Mouse (Mus musculus) MEL (cell line): ENCODE data around the gene Hps6. TPM values are rescaled to one million over a fixed set of nuclear protein-coding genes. Genes with fewer than 3 reads are reported as not detected.
A peak's percentile ranks its signal among the peaks of the same experiment; 100 is the strongest.

ENCODE experiments used
- DNase-seq: peaks from one replicate; pipeline ENCODE4 v3.0.0; 2011; ENCODE audit warnings: low read depth, low spot score
- H3K27ac ChIP-seq: 2 replicates; pipeline ENCODE4 v1.5.1; 2012; ENCODE audit warnings: low read depth, mild to moderate bottlenecking, control low read depth, low read length, moderate library complexity; ENCODE audit not compliant: control insufficient read depth
- H3K27me3 ChIP-seq, 2 experiments: fragments of 150-350 bp in 1 of 2; sonication (generic) in 1 of 2; 2 replicates each; pipeline ENCODE4 v1.6.1; 2012; ENCODE audit warnings: low read length in 2 of 2, mild to moderate bottlenecking in 2 of 2, improper control_type of control experiment in 1 of 2, moderate library complexity in 1 of 2; ENCODE audit not compliant: insufficient read depth in 2 of 2, control insufficient read depth in 1 of 2
- H3K36me3 ChIP-seq, 2 experiments: 2 replicates each; pipeline ENCODE4 v1.6.1; 2012 to 2014; ENCODE audit warnings: low read length in 2 of 2, improper control_type of control experiment in 1 of 2, inconsistent platforms in 1 of 2, mild to moderate bottlenecking in 1 of 2; ENCODE audit not compliant: insufficient read depth in 2 of 2, control insufficient read depth in 1 of 2
- H3K4me1 ChIP-seq, 2 experiments: fragments of 150-350 bp in 1 of 2; sonication (generic) in 1 of 2; 2 replicates each; pipeline ENCODE4 v1.6.1; 2012; ENCODE audit warnings: low read length in 2 of 2, improper control_type of control experiment in 1 of 2, mild to moderate bottlenecking in 1 of 2; ENCODE audit not compliant: insufficient read depth in 2 of 2, control insufficient read depth in 1 of 2
- H3K4me3 ChIP-seq, 2 experiments: fragments of 150-350 bp in 1 of 2; sonication (generic) in 1 of 2; 2 replicates each; pipeline ENCODE4 v1.5.1; 2012; ENCODE audit warnings: low read depth in 2 of 2, low read length in 2 of 2, mild to moderate bottlenecking in 2 of 2, moderate library complexity in 2 of 2, control low read depth in 1 of 2, improper control_type of control experiment in 1 of 2; ENCODE audit not compliant: control insufficient read depth in 1 of 2, insufficient read depth in 1 of 2
- H3K79me2 ChIP-seq: 2 replicates; pipeline ENCODE4 v1.6.1; 2012; ENCODE audit warnings: mild to moderate bottlenecking, low read length, moderate library complexity; ENCODE audit not compliant: control insufficient read depth, poor library complexity, insufficient read depth
- H3K9ac ChIP-seq: 2 replicates; pipeline ENCODE4 v1.6.1; 2012; ENCODE audit warnings: low read depth, mild to moderate bottlenecking, control low read depth, low read length, moderate library complexity; ENCODE audit not compliant: control insufficient read depth, poor library complexity, severe bottlenecking
- H3K9me3 ChIP-seq: fragments of 150-350 bp; sonication (generic); replicated peaks from 2 replicates; pipeline ENCODE4 v1.6.1; 2012; ENCODE audit warnings: mild to moderate bottlenecking, low read length, improper control_type of control experiment, moderate library complexity; ENCODE audit not compliant: insufficient read depth
- BHLHE40 ChIP-seq: IDR thresholded peaks from 2 replicates; pipeline ENCODE4 v1.6.1; 2012; ENCODE audit warnings: low read depth, mild to moderate bottlenecking, inconsistent platforms, low read length, improper control_type of control experiment, borderline replicate concordance
- CTCF ChIP-seq, 3 experiments: IDR thresholded peaks in 2 of 3; conservative IDR thresholded peaks in 1 of 3; 2 replicates each; pipeline ENCODE4 v1.5.1; 2011 to 2012; ENCODE audit warnings: low read length in 3 of 3, low read depth in 2 of 3, mild to moderate bottlenecking in 2 of 3, improper control_type of control experiment in 1 of 3, inconsistent platforms in 1 of 3, mixed read lengths in 1 of 3, moderate library complexity in 1 of 3; ENCODE audit not compliant: control insufficient read depth in 1 of 3, insufficient read depth in 1 of 3, poor library complexity in 1 of 3, severe bottlenecking in 1 of 3
- ELF1 ChIP-seq: IDR thresholded peaks from 2 replicates; pipeline ENCODE4 v1.6.1; 2014; ENCODE audit warnings: low read depth, mild to moderate bottlenecking, inconsistent platforms, low read length, improper control_type of control experiment, moderate library complexity
- EP300 ChIP-seq, 2 experiments: IDR thresholded peaks; 2 replicates each; pipeline ENCODE4 v1.6.1; 2011; ENCODE audit warnings: improper control_type of control experiment in 2 of 2, low read length in 2 of 2, low read depth in 1 of 2, mild to moderate bottlenecking in 1 of 2
- GATA1 ChIP-seq: IDR thresholded peaks from 2 replicates; pipeline ENCODE4 v1.6.1; 2011; ENCODE audit warnings: low read depth, low read length, improper control_type of control experiment
- HCFC1 ChIP-seq: IDR thresholded peaks from 2 replicates; pipeline ENCODE4 v1.6.1; 2012; ENCODE audit warnings: low read depth, mild to moderate bottlenecking, inconsistent platforms, low read length, improper control_type of control experiment, moderate library complexity
- KAT2A ChIP-seq: conservative IDR thresholded peaks from 2 replicates; pipeline ENCODE4 v1.6.1; 2012; ENCODE audit warnings: low read depth, low read length, improper control_type of control experiment, inconsistent platforms
- MAX ChIP-seq: IDR thresholded peaks from 2 replicates; pipeline ENCODE4 v1.6.1; 2011; ENCODE audit warnings: low read length, improper control_type of control experiment
- MAZ ChIP-seq: IDR thresholded peaks from 2 replicates; pipeline ENCODE4 v1.6.1; 2012; ENCODE audit warnings: low read depth, mild to moderate bottlenecking, inconsistent platforms, low read length, improper control_type of control experiment
- MYC ChIP-seq: IDR thresholded peaks from 2 replicates; pipeline ENCODE4 v1.6.1; 2011; ENCODE audit warnings: low read depth, mild to moderate bottlenecking, low read length, improper control_type of control experiment, moderate library complexity
- NELFE ChIP-seq: IDR thresholded peaks from 2 replicates; pipeline ENCODE4 v1.6.1; 2011; ENCODE audit warnings: low read depth, low read length, improper control_type of control experiment
- NRF1 ChIP-seq: IDR thresholded peaks from 2 replicates; pipeline ENCODE4 v1.6.1; 2014; ENCODE audit warnings: low read depth, mild to moderate bottlenecking, inconsistent platforms, low read length, improper control_type of control experiment, moderate library complexity; ENCODE audit not compliant: poor library complexity, insufficient read depth, severe bottlenecking
- POLR2A ChIP-seq, 2 experiments: IDR thresholded peaks; 2 replicates each; pipeline ENCODE4 v1.6.1; 2011 to 2012; ENCODE audit warnings: low read length in 2 of 2, mild to moderate bottlenecking in 2 of 2, control low read depth in 1 of 2, improper control_type of control experiment in 1 of 2, low read depth in 1 of 2, moderate library complexity in 1 of 2; ENCODE audit not compliant: control insufficient read depth in 1 of 2, insufficient read depth in 1 of 2, poor library complexity in 1 of 2
- POLR2AphosphoS5 ChIP-seq: IDR thresholded peaks from 2 replicates; pipeline ENCODE4 v1.6.1; 2012; ENCODE audit warnings: low read depth, borderline replicate concordance, mild to moderate bottlenecking, inconsistent platforms, low read length, moderate library complexity, mixed read lengths
- RCOR1 ChIP-seq: IDR thresholded peaks from 2 replicates; pipeline ENCODE4 v1.6.1; 2012; ENCODE audit warnings: low read depth, mild to moderate bottlenecking, inconsistent platforms, low read length, improper control_type of control experiment
- TAL1 ChIP-seq: IDR thresholded peaks from 2 replicates; pipeline ENCODE4 v1.6.1; 2012; ENCODE audit warnings: mild to moderate bottlenecking, inconsistent platforms, low read length, moderate library complexity, mixed read lengths
- TCF12 ChIP-seq: IDR thresholded peaks from 2 replicates; pipeline ENCODE4 v1.6.1; 2014; ENCODE audit warnings: low read depth, mild to moderate bottlenecking, inconsistent platforms, low read length, improper control_type of control experiment, moderate library complexity
- USF1 ChIP-seq: IDR thresholded peaks from 2 replicates; pipeline ENCODE4 v1.6.1; 2014; ENCODE audit warnings: low read depth, mild to moderate bottlenecking, inconsistent platforms, low read length, improper control_type of control experiment, moderate library complexity
- ZC3H11A ChIP-seq: IDR thresholded peaks from 2 replicates; pipeline ENCODE4 v1.6.1; 2012; ENCODE audit warnings: low read depth, mild to moderate bottlenecking, inconsistent platforms, low read length, improper control_type of control experiment
- ZNF384 ChIP-seq: IDR thresholded peaks from 2 replicates; pipeline ENCODE4 v1.6.1; 2012; ENCODE audit warnings: low read depth, mild to moderate bottlenecking, inconsistent platforms, low read length, improper control_type of control experiment
- polyA plus RNA-seq, 2 experiments: library from polyadenylated mRNA; stranded (reverse) in 1 of 2; unstranded in 1 of 2; fragments of >175 nt in 1 of 2; fragments of >200 nt in 1 of 2; gene quantifications; 2 replicates each; pipeline versions ENCODE4 v1.2.1 to v1.2.4; 2012; ENCODE audit warnings: low replicate concordance in 2 of 2, low read depth in 1 of 2; ENCODE audit not compliant: insufficient read length in 2 of 2, insufficient read depth in 1 of 2, missing spikeins in 1 of 2
- total RNA-seq: library from RNA; depleted of rRNA; stranded (reverse); fragments of 300-350 nt; gene quantifications from 2 replicates; pipeline ENCODE4 v1.2.3, GENCODE M21; 2012

Hps6 gene
- total and polyA plus RNA-seq, 3 experiments: 11.5 to 13.2 TPM; not detected in 1

- Histone ChIP-seq H3K27me3 (no peaks in the 10 kb centered on the region), H3K36me3 (peaks cover 0 to 40% of the 10 kb centered on the region in 2 experiments; a peak in 2 of 4 replicates)
- TF ChIP-seq BHLHE40 (no peak), NELFE (no peak; the same call in 1 of the 2 replicates), NRF1 (no peak), MAX (peak; percentile 40; the same call in 1 of the 2 replicates), EP300 (IDR thresholded peaks at IDR 0.05; ENCODE audit: low read depth in 1 of 2, low read length in 2 of 2) (no peak), TAL1 (no peak), MYC (peak; percentile 46; the same call in 1 of the 2 replicates), GATA1 (no peak), POLR2A (IDR thresholded peaks at IDR 0.05; ENCODE audit: control insufficient read depth in 1 of 2, insufficient read depth in 1 of 2, low read depth in 1 of 2, low read length in 2 of 2, poor library complexity in 1 of 2) (0 out of 4 replicates have a peak, but pooled peaks of 1 of the 2 experiments have one; percentile 19), ZC3H11A (no peak), TCF12 (no peak), HCFC1 (no peak), KAT2A (no peak), CTCF (IDR thresholded peaks at IDR 0.05 in 2 of 3, conservative IDR thresholded peaks at IDR 0.05 in 1 of 3; ENCODE audit: control insufficient read depth in 1 of 3, insufficient read depth in 1 of 3, low read depth in 2 of 3, low read length in 3 of 3, poor library complexity in 1 of 3, severe bottlenecking in 1 of 3) (no peak), ZNF384 (no peak), ELF1 (no peak), USF1 (no peak), POLR2AphosphoS5 (no peak), MAZ (no peak), RCOR1 (0 out of 2 replicates have a peak, but pooled peaks have one; percentile 3)
- TF ChIP-seq, all 39 proteins: peak for 4
- Histone ChIP-seq H3K4me3 (peak overlapping the region; percentile 31 to 37), H3K9me3 (no peaks in the 10 kb centered on the region), H3K4me1 (peaks cover 25 to 48% of the 10 kb centered on the region in 2 experiments), H3K9ac (peak overlapping the region; percentile 62), H3K79me2 (peaks cover 80% of the 10 kb centered on the region), H3K27ac (peak overlapping the region; percentile 81)
- peak; percentile 72 for DNase-seq
These were observed 38.1 kb downstream of the Hps6 start for GRCm38 (mm10) chr19:46041299-46041932.
